Mouse (Mus musculus): ENCODE measurements at regions not wholly inside any gene's neighbourhood (a gene's known extent, or its start where the extent isn't known, plus 50 kb on each side); places are given as distances from the start of the nearest gene placed in this dataset.

DNA sequence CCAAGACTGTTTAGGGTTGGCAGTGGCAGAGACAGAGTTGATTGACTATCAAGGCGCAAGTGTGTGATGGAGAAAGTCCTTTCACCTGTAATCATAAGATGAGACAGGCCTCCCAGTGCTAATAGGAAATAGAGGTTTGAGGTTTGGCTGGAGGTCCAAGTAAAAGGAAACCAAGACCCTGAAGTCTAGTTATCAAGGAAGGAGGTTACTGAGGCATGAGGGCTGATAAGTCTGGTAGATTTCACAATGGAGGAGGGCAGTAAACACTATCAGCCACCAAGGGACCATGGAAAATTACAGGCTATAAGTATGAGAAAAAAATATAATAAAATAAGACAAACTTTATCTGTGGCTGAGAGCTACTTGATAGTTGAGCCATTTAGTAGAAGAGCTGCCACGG lies 52.1 kb upstream of the Cadm1 start:
- Histone ChIP-seq H3ac (ENCODE audit: control insufficient read depth, insufficient read length, low read depth) (no peak overlapping the region), H3K36me3 (ENCODE audit: control insufficient read depth, insufficient read depth) (no peaks in the 10 kb centered on the region), H3K79me3 (ENCODE audit: low read depth) (peaks cover 1% of the 10 kb centered on the region), H3K79me2 (ENCODE audit: control insufficient read depth, insufficient read depth) (no peaks in the 10 kb centered on the region), H3K4me3 (ENCODE audit: insufficient read depth, poor library complexity, severe bottlenecking) (no peak overlapping the region), H3K27me3 (ENCODE audit: control insufficient read depth, insufficient read depth, insufficient read length) (peaks cover 29% of the 10 kb centered on the region)
- TF ChIP-seq MYOG (IDR thresholded peaks at IDR 0.05; ENCODE audit: control insufficient read depth, extremely low read depth, insufficient read length) (no peak), FOSL1 (IDR thresholded peaks at IDR 0.05; ENCODE audit: insufficient read depth, low read length, poor library complexity, severe bottlenecking) (no peak), USF1 (IDR thresholded peaks at IDR 0.05; ENCODE audit: low read depth) (no peak), CTCF (IDR thresholded peaks at IDR 0.05; ENCODE audit: control insufficient read depth, insufficient read depth, insufficient read length) (no peak), MYOD1 (IDR thresholded peaks at IDR 0.05; ENCODE audit: control insufficient read depth, insufficient read length, low read depth) (no peak), CEBPB (IDR thresholded peaks at IDR 0.05; ENCODE audit: low read depth) (no peak), MAX (IDR thresholded peaks at IDR 0.05) (no peak)
